27 mouse cellular contexts compared by ENCODE assay signal in genomic region chr6:143130411-143130810, GRCm38 (mm10). TPM values are rescaled to one million over a fixed set of nuclear protein-coding genes. Genes with fewer than 3 reads are reported as not detected.
DNase-seq lines count a peak whose midpoint lies in the region; ATAC-seq and TF ChIP-seq lines count a peak whose summit lies in the region.
"Had no signal": no experiment of that assay in that cellular context is flagged by ENCODE, and none has a peak within 500 bp of the region (broad histone marks: within the 10 kb centered on the region; RNA-seq: fewer than 3 reads in every experiment).

No protein-coding gene starts in this region.

- H3K4me3 ChIP-seq in G1E (ENCODE audit: low read depth, low read length): no peak overlapping the region
- H3K4me3 ChIP-seq: forebrain, embryonic 10.5 days; heart, embryonic 12.5 days; heart, embryonic 15.5 days; hindbrain, embryonic 10.5 days; hindbrain, embryonic 13.5 days; intestine, embryonic 15.5 days had no signal

- H3K36me3 ChIP-seq in G1E (replicated peaks): no peaks in the 10 kb centered on the region
- H3K36me3 ChIP-seq: forebrain, embryonic 10.5 days; heart, embryonic 12.5 days; heart, embryonic 15.5 days; hindbrain, embryonic 10.5 days; hindbrain, embryonic 13.5 days; intestine, embryonic 15.5 days had no signal

- H3K9me3 ChIP-seq in G1E (replicated peaks): no peaks in the 10 kb centered on the region

- H3K27me3 ChIP-seq in G1E (ENCODE audit: insufficient read depth, low read length): peaks cover 18% of the 10 kb centered on the region
- H3K27me3 ChIP-seq: heart, embryonic 12.5 days; heart, embryonic 15.5 days; hindbrain, embryonic 13.5 days; intestine, embryonic 15.5 days had no signal

- TF ChIP-seq CTCF in G1E (IDR thresholded peaks at IDR 0.05; ENCODE audit: low read depth, low read length): no peak

- DNase-seq in G1E (ENCODE audit: low spot score): no peak
- DNase-seq in left cerebral cortex, postnatal 14 days (ENCODE audit: low spot score in 2 of 2): no peak
- DNase-seq in spleen, postnatal 4 days (ENCODE audit: low spot score in 2 of 2): no peak
- DNase-seq in frontal cortex, postnatal 36 days (ENCODE audit: low spot score in 2 of 2): no peak
- no peak for DNase-seq in heart, adult 9 months (ENCODE audit: low spot score in 2 of 2)
- DNase-seq: adrenal gland, adult 2 months; adrenal gland, postnatal 25 days; cerebellum, adult 11-12 months; cerebellum, adult 8-10 months; cerebellum, postnatal 10 days; cerebellum, postnatal 36 days; forebrain, postnatal 0 days; gastrocnemius, postnatal 36 days; heart, adult 11 months; heart, postnatal 10 days; heart, postnatal 36 days had no signal

- ATAC-seq in G1E (ENCODE audit: extremely low read depth, insufficient number of reproducible peaks, low FRiP score, poor library complexity, severe bottlenecking): peak; percentile 50
- ATAC-seq in common myeloid progenitor, adult 5-6 weeks (replicated peaks; ENCODE audit: low read depth, poor library complexity, severe bottlenecking): peak; percentile 38; the same call in 1 of the 2 replicates
- peak; percentile 35 for ATAC-seq in megakaryocyte progenitor cell, adult 5-6 weeks (replicated peaks; ENCODE audit: poor library complexity)
- ATAC-seq: CD4-positive, CD25-positive, alpha-beta regulatory T cell, adult 4 months; forebrain, embryonic 14.5 days; forebrain, postnatal 0 days; hindbrain, embryonic 16.5 days; intestine, embryonic 15.5 days had no signal

- intact Hi-C loops in left cerebral cortex, postnatal 14 days (cut with DNase I): no loop called here

- H3K4me1 ChIP-seq in G1E (ENCODE audit: insufficient read depth, low read depth, low read length): peaks cover 12% of the 10 kb centered on the region
- H3K4me1 ChIP-seq: forebrain, embryonic 10.5 days; heart, embryonic 12.5 days; heart, embryonic 15.5 days; hindbrain, embryonic 13.5 days; intestine, embryonic 15.5 days had no signal

RNA-seq across cellular contexts. Expression of gene C2cd5, which starts 30.5 kb away (rescaled TPM):
- total RNA-seq in G1E (2014; fragmentation: Nextera tagmentation) (137 and 149 TPM in 2 replicates), G1E (2017) (44.0 and 49.8 TPM in 2 replicates)
- 12.4 and 16.8 TPM in 2 replicates for polyA plus RNA-seq in G1E (2012)
- 33.8 and 38.7 TPM in 2 replicates for total RNA-seq in common myeloid progenitor, adult 5-6 weeks (2017)
- total RNA-seq in megakaryocyte progenitor cell, adult 5-6 weeks (2015): 60.7 and 65.3 TPM in 2 replicates
- total RNA-seq in megakaryocyte progenitor cell, adult 5-6 weeks (2017): 38.1 and 56.2 TPM in 2 replicates
- 10 to 100 TPM; 69.6 to 73.5 TPM for total RNA-seq in left cerebral cortex, postnatal 14 days (2021)

RNA-seq across cellular contexts. Expression of gene Etnk1, which starts 36.6 kb away (rescaled TPM):
- total RNA-seq in G1E (2014; fragmentation: Nextera tagmentation) (199 and 208 TPM in 2 replicates), G1E (2017) (268 and 281 TPM in 2 replicates)
- polyA plus RNA-seq in G1E (2012): 28.4 and 46.1 TPM in 2 replicates
- total RNA-seq in common myeloid progenitor, adult 5-6 weeks (2017): 87.9 and 104 TPM in 2 replicates
- total RNA-seq in megakaryocyte progenitor cell, adult 5-6 weeks (2015): 46.9 and 55.3 TPM in 2 replicates
- 50.9 and 65.1 TPM in 2 replicates for total RNA-seq in megakaryocyte progenitor cell, adult 5-6 weeks (2017)
- total RNA-seq in left cerebral cortex, postnatal 14 days (2021): 100 to 1,000 TPM; 161 to 170 TPM
